Mouse (Mus musculus): ENCODE results near the gene Pex5l. TPM values are rescaled to one million over a fixed set of nuclear protein-coding genes. Genes with fewer than 3 reads are reported as not detected.

The Pex5l gene
- total RNA-seq, 4 experiments from 2014 or later, result 213 to 239 (median 226) TPM

- DNase-seq (ENCODE audit: low spot score in 2 of 2), result no peak
Observed at GRCm38 (mm10) chr3:33068146-33068545, 74.9 kb downstream of the Pex5l start.

GRCm38 (mm10) chr3:33063590-33063989, 79.5 kb downstream of the Pex5l start:
- no peak for DNase-seq (ENCODE audit: low spot score in 2 of 2)

DNA sequence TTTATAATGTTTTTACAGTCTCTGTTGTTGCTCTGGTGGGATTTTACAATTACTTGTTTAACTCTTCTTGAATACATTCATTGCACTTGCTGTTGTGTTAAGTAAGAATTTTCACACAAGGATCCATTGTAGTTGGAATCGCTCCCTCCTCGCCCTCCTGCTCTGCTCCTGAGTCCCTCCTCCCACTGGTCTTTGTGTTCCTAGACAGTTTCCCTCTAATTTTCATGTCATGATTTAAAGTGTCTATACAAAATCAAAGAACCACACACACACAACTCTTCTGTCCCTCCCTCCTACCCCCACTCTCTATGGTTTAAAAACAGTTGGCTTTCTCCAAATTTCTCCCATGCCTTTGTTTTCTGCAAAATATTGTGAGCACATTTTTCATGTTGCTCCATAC, 81.6 kb downstream of the Pex5l start:
- no peak for DNase-seq (ENCODE audit: low spot score in 2 of 2)

- DNase-seq (ENCODE audit: low spot score in 2 of 2), result no peak
Observed at GRCm38 (mm10) chr3:33061016-33061415, 82.0 kb downstream of the Pex5l start.

DNA sequence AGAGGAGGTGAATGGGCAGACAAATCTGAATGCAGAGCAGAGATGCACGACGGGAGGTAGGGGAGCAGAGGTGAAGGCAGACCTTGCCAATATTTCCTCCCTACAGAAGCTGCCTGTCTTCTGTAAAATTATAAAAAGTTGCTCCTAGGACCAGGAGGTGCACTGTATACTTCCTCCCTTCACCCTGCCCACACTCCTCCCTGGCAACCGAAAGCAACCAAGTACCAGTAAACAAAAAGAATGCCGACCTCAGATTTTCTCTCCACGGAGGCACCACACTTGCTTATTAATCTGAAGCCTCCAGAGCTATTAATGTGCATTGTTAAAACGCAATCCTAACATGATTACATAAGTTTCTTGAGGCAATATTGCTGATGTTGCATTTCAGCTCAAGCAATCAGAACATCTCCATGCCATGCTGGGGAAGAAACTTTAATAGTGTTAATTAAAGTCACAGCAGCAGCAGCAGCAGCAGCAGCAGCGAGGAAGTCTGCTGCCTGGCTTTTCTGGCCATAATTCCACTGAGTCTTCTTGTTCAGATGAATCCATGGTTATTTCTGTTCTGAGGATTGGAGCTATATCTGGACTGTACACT, 82.6 kb downstream of the Pex5l start:
- DNase-seq (ENCODE audit: low spot score in 2 of 2), result no peak

DNA sequence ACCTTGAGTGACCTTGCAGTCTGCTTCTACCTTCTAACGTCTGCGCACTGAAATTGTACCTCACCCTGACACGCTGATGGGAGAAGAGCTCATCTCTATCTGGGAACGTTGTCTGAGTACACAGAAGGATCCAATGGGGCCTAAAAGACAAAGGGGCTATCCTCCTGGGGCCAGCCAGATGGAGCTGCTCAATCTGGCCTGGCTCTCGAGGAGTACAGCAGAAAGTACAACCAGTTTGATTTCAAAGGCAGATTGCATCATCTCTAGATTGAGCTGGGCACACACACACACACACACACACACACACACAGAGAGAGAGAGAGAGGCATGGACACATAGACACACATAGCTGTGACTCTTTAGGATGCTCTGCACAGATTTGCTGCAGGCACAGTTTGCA, 94.7 kb downstream of the Pex5l start:
- DNase-seq (ENCODE audit: low spot score in 2 of 2), result no peak

GRCm38 (mm10) chr3:33044799-33045106, 98.3 kb downstream of the Pex5l start:
- DNase-seq (ENCODE audit: low spot score in 2 of 2), result no peak

- no peak for DNase-seq (ENCODE audit: low spot score in 2 of 2)
Observed at GRCm38 (mm10) chr3:33043896-33044798, 98.9 kb downstream of the Pex5l start.

DNA sequence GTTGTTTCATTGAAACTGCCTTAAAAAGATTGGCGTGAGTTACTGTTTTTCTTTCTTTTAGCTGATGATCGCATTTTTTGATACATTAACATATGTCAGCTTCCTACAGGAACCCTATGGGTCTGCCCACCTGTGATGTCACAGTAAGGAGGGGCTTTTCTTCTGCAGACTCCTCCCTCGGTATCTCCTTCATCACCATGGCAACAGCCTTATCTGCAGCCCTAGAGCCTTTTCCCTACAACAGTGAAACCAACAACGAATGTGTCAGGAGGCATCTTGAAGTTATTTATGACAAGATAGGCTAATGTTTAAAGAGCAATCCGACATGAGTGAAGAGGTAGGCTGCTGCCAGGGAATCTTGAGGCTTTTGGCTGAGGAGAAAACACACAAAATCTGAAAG, 118.5 kb downstream of the Pex5l start:
- no peak for DNase-seq (ENCODE audit: low spot score in 2 of 2)

DNA sequence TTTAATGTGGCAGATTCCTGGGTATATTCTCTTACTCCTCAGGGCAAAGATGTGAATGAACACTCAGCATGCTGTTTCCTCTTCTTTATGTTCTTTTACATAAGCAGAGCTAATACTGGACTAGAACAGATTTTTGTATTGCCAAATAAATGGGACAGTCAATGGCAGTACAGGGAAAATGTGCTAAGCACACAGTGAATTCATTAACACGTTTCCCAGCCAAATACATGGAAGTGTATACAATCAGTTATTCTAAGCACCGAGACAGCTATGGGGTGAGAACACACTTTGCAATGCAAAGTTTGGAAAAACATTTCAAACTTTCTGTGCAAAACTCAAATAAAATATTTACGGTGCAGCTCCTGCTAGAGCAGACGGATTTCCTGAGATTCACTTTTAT, 139.1 kb downstream of the Pex5l start:
- DNase-seq (ENCODE audit: low spot score in 2 of 2), result no peak

DNA sequence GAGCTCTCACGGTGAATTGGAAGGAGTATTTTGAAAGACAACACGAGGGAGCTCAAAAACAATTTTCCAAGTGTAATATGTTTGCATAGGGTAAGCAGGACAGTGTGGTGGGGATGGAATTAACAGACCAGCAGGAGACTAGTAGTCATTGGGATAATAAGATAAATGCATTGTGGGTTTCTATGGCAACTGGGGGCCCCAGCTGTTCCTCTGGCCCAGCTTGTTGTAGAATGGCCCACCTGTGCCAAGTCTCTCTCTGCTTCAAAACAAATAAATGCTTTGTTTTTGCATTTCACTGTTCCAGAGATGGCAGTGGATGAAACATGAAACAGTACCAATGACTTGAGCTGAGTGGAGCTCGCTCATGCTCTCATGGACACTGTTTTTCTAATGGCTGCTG, 141.3 kb downstream of the Pex5l start:
- no peak for DNase-seq (ENCODE audit: low spot score in 2 of 2)

- DNase-seq (ENCODE audit: low spot score in 2 of 2), result peak in 1 of 2 experiments; percentile 44
Observed at GRCm38 (mm10) chr3:33000383-33001015, 142.5 kb downstream of the Pex5l start.

GRCm38 (mm10) chr3:32991713-32992575, 151.1 kb downstream of the Pex5l start:
- no peak for DNase-seq (ENCODE audit: low spot score in 2 of 2)

GRCm38 (mm10) chr3:32987806-32988205, 155.2 kb downstream of the Pex5l start:
- DNase-seq (ENCODE audit: low spot score in 2 of 2), result no peak

- no peak for DNase-seq (ENCODE audit: low spot score in 2 of 2)
Observed at GRCm38 (mm10) chr3:32985141-32985540, 157.9 kb downstream of the Pex5l start.

DNA sequence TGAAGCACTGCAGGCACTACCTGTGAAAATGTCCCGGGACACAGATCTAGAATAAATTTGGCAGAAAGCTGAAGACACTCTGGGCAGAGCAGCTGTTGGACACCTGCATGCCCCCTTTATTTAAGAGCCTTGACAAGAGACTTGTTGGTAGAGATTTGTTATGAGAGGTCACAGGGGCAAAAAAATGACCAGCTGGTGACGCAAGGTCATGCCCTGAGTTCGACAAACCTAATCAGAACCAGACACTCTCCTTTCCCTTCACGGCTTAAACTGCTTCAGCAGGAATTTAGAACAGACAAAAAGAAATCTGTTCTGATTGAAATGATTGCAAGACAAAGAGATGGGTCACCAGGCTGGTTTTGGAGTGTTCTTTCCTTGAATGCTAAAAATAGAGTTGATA, 163.1 kb downstream of the Pex5l start:
- DNase-seq (ENCODE audit: low spot score in 2 of 2), result no peak

- DNase-seq (ENCODE audit: low spot score in 2 of 2), result no peak
Observed at GRCm38 (mm10) chr3:32979238-32979637, 163.8 kb downstream of the Pex5l start.

DNA sequence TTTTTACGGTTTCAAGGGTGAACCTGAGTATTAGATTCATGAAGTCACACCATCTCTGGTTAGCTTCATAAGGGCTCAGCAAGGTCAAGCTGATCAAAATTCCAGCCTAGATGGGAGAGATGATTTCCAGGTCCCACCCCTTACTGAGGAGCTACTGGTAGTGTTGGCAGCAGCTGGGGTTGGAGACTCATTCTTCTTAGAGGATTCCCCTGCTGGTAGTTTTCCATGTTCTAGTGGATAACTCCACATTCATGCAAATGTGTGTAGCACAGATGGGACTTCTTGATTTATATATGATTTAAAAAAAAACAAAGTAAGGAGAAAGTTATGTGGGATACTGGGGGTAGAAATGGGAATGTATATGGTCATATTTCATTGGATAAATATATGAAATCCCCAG, 172.8 kb downstream of the Pex5l start:
- DNase-seq (ENCODE audit: low spot score in 2 of 2), result no peak

GRCm38 (mm10) chr3:32968671-32969425, 174.2 kb downstream of the Pex5l start:
- no peak for DNase-seq (ENCODE audit: low spot score in 2 of 2)

GRCm38 (mm10) chr3:32965528-32965927, 177.5 kb downstream of the Pex5l start:
- no peak for DNase-seq (ENCODE audit: low spot score in 2 of 2)

DNA sequence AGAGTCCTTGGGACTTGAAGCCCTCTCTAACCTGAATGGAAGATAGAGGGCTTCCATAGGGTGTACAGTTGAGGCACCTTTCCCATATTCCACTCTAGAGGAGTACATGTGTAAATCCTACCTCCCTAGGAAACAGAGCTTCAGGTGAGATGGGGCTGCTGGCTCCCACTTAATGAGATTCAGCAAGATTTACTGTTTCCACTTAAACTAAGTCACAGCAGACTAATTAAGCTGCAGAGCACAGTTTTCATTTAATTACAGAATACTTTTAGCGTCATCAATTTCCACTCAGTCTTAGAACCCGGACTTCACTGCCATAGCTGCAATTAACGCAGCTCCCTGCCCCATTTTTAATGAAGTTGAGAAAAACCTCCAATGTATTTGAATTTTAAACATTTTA, 181.6 kb downstream of the Pex5l start:
- DNase-seq (ENCODE audit: low spot score in 2 of 2), result no peak

Measured in left cerebral cortex, adult 8-10 months (tissue).